Mouse (Mus musculus) forebrain, postnatal 0 days (tissue): ENCODE results near the gene Ddx19a. TPM values are rescaled to one million over a fixed set of nuclear protein-coding genes. Genes with fewer than 3 reads are reported as not detected.
"Not testable (repeated sequence)": the region's sequence is repeated elsewhere in the genome, so short reads cannot be mapped to it uniquely, and the experiment has no call there.

Experiments
- ATAC-seq: fragments of 200-750 bp; cut with Nextera tagmentation; 2 replicates; pipeline ENCODE4 v1.8.0; 2017; ENCODE audit warnings: mild to moderate bottlenecking, moderate library complexity
- DNase-seq: peaks from one replicate; pipeline ENCODE4 v3.0.0-alpha.2; 2015
- H3K27ac ChIP-seq: fragments of 300-500 bp; sonication (generic); 2 replicates; pipeline ENCODE4 v1.5.1; 2014; ENCODE audit warnings: low read depth, mild to moderate bottlenecking, antibody characterized with exemption, low read length, moderate library complexity, mixed read lengths
- H3K27me3 ChIP-seq: fragments of 300-500 bp; sonication (generic); 2 replicates; pipeline ENCODE4 v1.6.1; 2014; ENCODE audit warnings: mild to moderate bottlenecking, low read length, mixed read lengths; ENCODE audit not compliant: insufficient read depth
- H3K36me3 ChIP-seq: fragments of 300-500 bp; sonication (generic); 2 replicates; pipeline ENCODE4 v1.6.1; 2014; ENCODE audit warnings: mild to moderate bottlenecking, moderate library complexity; ENCODE audit not compliant: insufficient read depth
- H3K4me1 ChIP-seq: fragments of 300-500 bp; sonication (generic); 2 replicates; pipeline ENCODE4 v1.6.1; 2014; ENCODE audit warnings: antibody characterized with exemption; ENCODE audit not compliant: insufficient read depth
- H3K4me2 ChIP-seq: fragments of 300-500 bp; sonication (generic); 2 replicates; pipeline ENCODE4 v1.6.1; 2014; ENCODE audit warnings: low read depth, mild to moderate bottlenecking, moderate library complexity
- H3K4me3 ChIP-seq: fragments of 300-500 bp; sonication (generic); 2 replicates; pipeline ENCODE4 v1.5.1; 2014; ENCODE audit warnings: low read depth, low read length, mixed read lengths
- H3K9ac ChIP-seq: fragments of 300-500 bp; sonication (generic); 2 replicates; pipeline ENCODE4 v1.6.1; 2014; ENCODE audit warnings: mild to moderate bottlenecking
- H3K9me3 ChIP-seq: fragments of 300-500 bp; sonication (generic); 2 replicates; pipeline ENCODE4 v1.6.1; 2016; ENCODE audit warnings: low read length
- CTCF ChIP-seq: sonication (generic); IDR thresholded peaks from 2 replicates; pipeline ENCODE4 v1.5.1; 2016; ENCODE audit warnings: antibody characterized with exemption, control low read depth, low read depth
- WGBS: fragments of 180-500 bp; shearing (Covaris S2); extraction: QIAGEN DNeasy Blood & Tissue Kit; methylation state at CpG from one replicate; pipeline ENCODE4 v1.1.7; 2014; 5-methylcytosine and 5-hydroxymethylcytosine counted together
- microRNA-seq, 2 experiments: library from miRNA; unstranded; fragments of <30 nt; microRNA quantifications; one replicate each; pipeline ENCODE4; 2016
- polyA plus RNA-seq: library from polyadenylated mRNA; unstranded; fragments of >200 nt; fragmentation: Nextera tagmentation; extraction: Ambion mirVana; gene quantifications from 2 replicates; pipeline ENCODE4 v1.2.1, GENCODE M21; 2015
- total RNA-seq: library from RNA; depleted of rRNA; stranded (reverse); fragments of >200 nt; gene quantifications from 2 replicates; pipeline ENCODE4 v1.2.3, GENCODE M21; 2014; rRNA removed

Gene Ddx19a
- total and polyA plus RNA-seq, 2 experiments from 2014 or later = 15.0 to 44.3 TPM

DNA sequence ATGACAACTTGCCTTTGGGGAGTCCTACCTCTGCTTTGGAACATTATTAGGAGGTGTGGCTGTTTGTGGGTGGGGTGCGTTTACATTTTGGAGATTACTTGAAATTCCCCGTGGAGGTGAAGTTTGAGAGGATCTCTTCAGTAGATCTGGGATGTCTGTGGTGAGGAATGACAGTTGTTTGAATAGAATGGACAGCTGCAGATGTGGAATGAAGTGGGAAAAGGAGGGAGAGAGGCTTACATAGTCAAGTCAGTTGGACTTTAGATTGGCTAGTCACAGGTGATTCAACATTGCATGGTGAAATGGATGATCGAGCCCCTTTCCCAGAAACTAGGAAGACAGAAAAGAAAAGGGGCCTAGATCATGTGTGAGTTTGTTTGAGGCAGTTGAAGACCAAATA lies 65.2 kb downstream of the Ddx19a start:
- Histone ChIP-seq H3K27ac (no peak overlapping the region), H3K9me3 (no peaks in the 10 kb centered on the region), H3K36me3 (0 out of 2 replicates have a peak, but pooled peaks cover 4% of the 10 kb centered on the region), H3K4me3 (no peak overlapping the region), H3K27me3 (no peaks in the 10 kb centered on the region), H3K4me1 (no peaks in the 10 kb centered on the region), H3K9ac (no peak overlapping the region), H3K4me2 (no peak overlapping the region)
- WGBS = 95% methylated on average over 3 of the region's 3 CpGs
- DNase-seq = no peak
- no peak for ATAC-seq
- TF ChIP-seq CTCF = no peak

DNA sequence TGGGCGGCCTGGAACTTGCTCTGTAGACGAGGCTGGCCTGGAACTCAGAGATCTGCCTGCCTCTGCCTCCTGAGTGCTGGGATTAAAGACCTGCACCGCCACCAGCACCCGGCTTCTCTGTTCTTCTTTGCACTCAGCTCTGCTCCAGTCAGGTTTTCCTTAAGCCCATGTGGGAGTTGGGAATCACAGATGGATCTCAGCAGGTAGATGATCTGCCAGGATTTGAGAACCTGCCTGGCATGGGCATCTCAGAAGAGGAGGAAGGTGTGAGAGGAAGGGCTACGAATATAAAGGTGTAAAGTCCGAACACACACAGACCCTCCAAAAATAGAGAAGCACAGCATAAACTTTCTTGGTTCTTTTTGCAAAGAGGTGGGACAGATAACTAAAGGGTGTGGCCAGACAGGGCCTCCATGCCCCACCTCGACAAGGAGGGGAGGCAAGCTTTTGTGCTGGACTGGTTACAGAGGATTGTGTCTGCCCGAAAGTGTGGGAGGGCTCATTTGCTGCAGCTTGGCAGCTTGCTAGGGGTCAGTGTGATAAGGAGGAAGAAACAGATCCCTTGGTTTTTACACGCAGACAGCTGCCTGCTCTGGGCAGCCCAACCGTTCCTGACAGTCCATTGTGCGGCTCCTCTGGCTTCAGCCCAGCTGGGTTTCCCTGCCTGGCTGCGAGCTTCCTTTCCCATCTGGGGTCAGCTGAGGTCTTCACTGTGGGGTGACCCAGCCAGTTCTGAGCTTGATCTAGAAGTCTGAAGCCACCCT lies 66.2 kb downstream of the Ddx19a start:
- TF ChIP-seq CTCF = no peak
- DNase-seq = no peak
- H3K36me3 ChIP-seq = 0 out of 2 replicates have a peak, but pooled peaks cover 4% of the 10 kb centered on the region
- H3K4me2 ChIP-seq = no peak overlapping the region
- no peaks in the 10 kb centered on the region for H3K27me3 ChIP-seq
- no peaks in the 10 kb centered on the region for H3K4me1 ChIP-seq
- ATAC-seq = no peak; the same call in 1 of the 2 replicates
- H3K27ac ChIP-seq = no peak overlapping the region
- H3K9me3 ChIP-seq = no peaks in the 10 kb centered on the region
- WGBS = 76% methylated on average over 12 of the region's 12 CpGs
- H3K9ac ChIP-seq = no peak overlapping the region
- H3K4me3 ChIP-seq = no peak overlapping the region

DNA sequence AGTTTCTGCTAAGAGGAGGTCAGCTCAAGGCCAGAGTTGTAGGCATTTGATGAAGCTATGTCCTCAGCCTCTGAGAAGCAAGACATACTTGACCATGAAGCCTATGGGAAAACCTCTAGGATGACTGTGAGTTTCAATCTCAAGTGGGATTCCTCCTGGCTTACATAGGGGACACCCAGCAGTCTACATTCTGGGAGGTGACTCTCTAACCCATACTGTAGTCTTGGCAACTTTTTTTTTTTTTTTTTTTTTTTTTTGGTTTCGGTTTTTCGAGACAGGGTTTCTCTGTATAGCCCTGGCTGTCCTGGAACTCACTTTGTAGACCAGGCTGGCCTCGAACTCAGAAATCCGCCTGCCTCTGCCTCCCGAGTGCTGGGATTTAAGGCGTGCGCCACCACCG lies 67.9 kb downstream of the Ddx19a start:
- 93% methylated on average over 8 of the region's 8 CpGs for WGBS
- not testable (repeated sequence) for ATAC-seq, DNase-seq, H3K9me3 ChIP-seq, H3K4me2 ChIP-seq, H3K27ac ChIP-seq, H3K36me3 ChIP-seq, H3K27me3 ChIP-seq, H3K9ac ChIP-seq, H3K4me1 ChIP-seq, H3K4me3 ChIP-seq

DNA sequence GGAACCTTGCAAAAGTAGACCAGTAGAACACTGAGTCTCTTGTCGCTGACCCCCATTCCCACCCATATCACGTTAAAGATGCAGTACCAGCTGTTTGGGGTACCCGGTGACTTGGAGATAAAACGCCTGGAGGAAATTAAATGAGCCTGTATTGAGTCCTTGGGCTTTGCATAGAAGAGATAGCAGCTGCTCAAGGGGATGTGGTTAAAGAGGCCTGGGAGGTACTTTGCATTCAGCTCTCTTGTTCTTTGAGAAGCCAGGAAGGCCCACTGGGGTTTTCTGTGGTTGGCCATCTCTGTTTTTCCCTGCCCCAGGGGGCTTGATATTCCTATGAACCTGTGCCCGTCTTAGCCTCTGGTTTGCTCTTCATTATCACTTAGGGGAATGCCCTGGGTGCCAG lies 68.5 kb downstream of the Ddx19a start:
- Histone ChIP-seq H3K9me3 (no peaks in the 10 kb centered on the region), H3K36me3 (0 out of 2 replicates have a peak, but pooled peaks cover 4% of the 10 kb centered on the region), H3K27ac (no peak overlapping the region), H3K4me1 (no peaks in the 10 kb centered on the region), H3K4me2 (no peak overlapping the region), H3K9ac (no peak overlapping the region), H3K4me3 (no peak overlapping the region), H3K27me3 (no peaks in the 10 kb centered on the region)
- DNase-seq (no peak), ATAC-seq (no peak)
- 63% methylated on average over 5 of the region's 5 CpGs for WGBS
- no peak for TF ChIP-seq CTCF

DNA sequence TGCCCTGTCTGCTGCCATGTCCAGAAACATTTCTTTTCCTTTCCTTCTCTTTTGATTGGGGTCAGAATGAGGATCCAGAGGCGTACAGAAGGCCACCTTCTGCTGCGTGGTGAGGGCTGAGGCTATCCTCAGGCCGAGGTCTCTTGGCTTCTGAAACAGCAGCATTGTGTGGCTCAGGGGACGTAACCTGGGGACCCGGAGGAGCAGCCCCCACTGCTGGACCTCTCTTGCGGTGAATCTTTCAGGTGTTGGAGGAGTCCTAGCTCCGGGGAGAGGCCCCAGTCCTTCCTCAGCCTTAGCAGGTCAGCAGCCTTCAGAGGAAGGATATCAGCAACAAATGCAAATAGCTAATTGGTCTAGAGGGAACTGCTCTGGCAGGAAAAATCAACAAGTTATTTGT lies 69.2 kb downstream of the Ddx19a start:
- 87% methylated on average over 7 of the region's 7 CpGs for WGBS
- TF ChIP-seq CTCF = no peak

DNA sequence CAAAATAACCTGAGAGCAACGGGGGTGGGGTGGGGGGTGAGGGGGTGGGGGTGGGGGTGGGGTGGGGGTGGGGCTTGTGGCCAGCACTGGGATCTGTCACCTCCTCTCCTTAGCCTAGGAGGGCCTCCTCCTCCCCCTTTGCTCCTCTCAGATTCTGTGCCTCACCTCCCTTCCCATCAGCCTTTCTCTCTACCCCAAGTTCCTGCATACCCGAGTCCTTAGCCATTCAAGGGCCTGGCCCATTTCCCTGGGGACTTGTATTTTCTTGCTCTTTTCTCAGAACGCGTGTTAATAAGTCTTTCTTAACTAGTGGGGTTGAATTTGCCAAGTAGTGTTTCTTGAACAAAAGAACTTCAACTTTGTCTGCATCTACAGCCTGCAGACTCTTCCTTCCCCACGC lies 70.9 kb downstream of the Ddx19a start:
- no peak overlapping the region for H3K9ac ChIP-seq
- 44% methylated on average over 5 of the region's 5 CpGs for WGBS
- H3K27ac ChIP-seq = no peak overlapping the region
- H3K4me3 ChIP-seq = no peak overlapping the region
- H3K9me3 ChIP-seq = no peaks in the 10 kb centered on the region
- H3K4me1 ChIP-seq = peaks cover under 1% of the 10 kb centered on the region; the same call in 1 of the 2 replicates
- H3K4me2 ChIP-seq = no peak overlapping the region
- ATAC-seq = no peak
- no peak for TF ChIP-seq CTCF
- H3K36me3 ChIP-seq = 0 out of 2 replicates have a peak, but pooled peaks cover 4% of the 10 kb centered on the region
- DNase-seq = no peak
- H3K27me3 ChIP-seq = no peaks in the 10 kb centered on the region

More for the DNA sequence above, 69.2 kb downstream of the Ddx19a start:
- no peak overlapping the region for H3K4me3 ChIP-seq
- H3K36me3 ChIP-seq = 0 out of 2 replicates have a peak, but pooled peaks cover 4% of the 10 kb centered on the region
- no peak overlapping the region for H3K9ac ChIP-seq
- H3K27ac ChIP-seq = no peak overlapping the region
- no peaks in the 10 kb centered on the region for H3K9me3 ChIP-seq
- ATAC-seq = no peak
- H3K27me3 ChIP-seq = no peaks in the 10 kb centered on the region
- no peak for DNase-seq
- no peaks in the 10 kb centered on the region for H3K4me1 ChIP-seq
- H3K4me2 ChIP-seq = no peak overlapping the region

DNA sequence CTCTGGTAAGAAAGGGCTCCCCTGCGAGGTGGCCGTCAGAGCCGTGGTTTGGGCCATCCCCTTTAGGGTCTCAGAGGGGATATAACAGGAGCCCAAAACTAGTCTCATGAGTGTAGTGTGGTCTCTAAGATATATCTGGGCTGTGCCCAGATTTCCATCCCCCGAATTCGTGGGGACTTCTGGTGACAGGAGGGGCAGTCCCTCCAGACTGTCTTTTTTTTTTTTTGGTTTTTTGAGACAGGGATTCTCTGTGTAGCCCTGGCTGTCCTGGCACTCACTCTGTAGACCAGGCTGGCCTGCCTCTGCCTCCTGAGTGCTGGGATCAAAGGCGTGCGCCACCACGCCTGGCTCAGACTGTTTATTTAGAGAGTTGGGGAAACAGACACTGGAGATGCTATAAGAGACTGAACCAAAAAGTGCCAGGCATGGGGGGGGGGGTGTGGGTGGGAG lies 71.9 kb downstream of the Ddx19a start:
- Histone ChIP-seq H3K27ac (no peak overlapping the region), H3K4me3 (no peak overlapping the region), H3K9ac (no peak overlapping the region), H3K4me1 (peaks cover 10% of the 10 kb centered on the region), H3K36me3 (0 out of 2 replicates have a peak, but pooled peaks cover 3% of the 10 kb centered on the region), H3K4me2 (no peak overlapping the region), H3K9me3 (no peaks in the 10 kb centered on the region), H3K27me3 (no peaks in the 10 kb centered on the region)
- ATAC-seq (no peak), DNase-seq (no peak)
- WGBS = 87% methylated on average over 8 of the region's 8 CpGs
- TF ChIP-seq CTCF = no peak

Small RNA genes within 50 kb of the gene (microRNA-seq; reads per million reads assigned to microRNA genes)
- gene Gm24103 (0 reads per million in 2 experiments), gene Mir3473d (0.12 to 0.39 reads per million in 2 experiments)

Other genes with a start within 250 kb of the Ddx19a start
- 10.2 and 11.1 TPM in 2 replicates for gene Il34, start 191.9 kb downstream of the Ddx19a start, total RNA-seq
- gene Il34, start 191.9 kb downstream of the Ddx19a start, polyA plus RNA-seq = 8.8 and 9.1 TPM in 2 replicates
- 50.5 and 63.5 TPM in 2 replicates for gene Cog4, start 151.2 kb downstream of the Ddx19a start, total RNA-seq
- 35.2 and 45.3 TPM in 2 replicates for gene Cog4, start 151.2 kb downstream of the Ddx19a start, polyA plus RNA-seq
- gene Sf3b3, start 151.0 kb downstream of the Ddx19a start, total RNA-seq = 80.3 and 99.2 TPM in 2 replicates
- 52.9 and 64.8 TPM in 2 replicates for gene Sf3b3, start 151.0 kb downstream of the Ddx19a start, polyA plus RNA-seq
- gene Fuk, start 95.3 kb downstream of the Ddx19a start, total RNA-seq = 8.8 and 12.4 TPM in 2 replicates
- gene Fuk, start 95.3 kb downstream of the Ddx19a start, polyA plus RNA-seq = 3.5 and 4.5 TPM in 2 replicates
- gene St3gal2, start 77.9 kb downstream of the Ddx19a start, total RNA-seq = 27.4 and 30.7 TPM in 2 replicates
- gene St3gal2, start 77.9 kb downstream of the Ddx19a start, polyA plus RNA-seq = 16.0 and 22.1 TPM in 2 replicates
- gene Ddx19b, start 34.0 kb upstream of the Ddx19a start, total RNA-seq = 12.5 and 16.8 TPM in 2 replicates
- 4.9 and 5.5 TPM in 2 replicates for gene Ddx19b, start 34.0 kb upstream of the Ddx19a start, polyA plus RNA-seq
- gene Aars, start 35.3 kb upstream of the Ddx19a start, total RNA-seq = 79.3 and 106 TPM in 2 replicates
- gene Aars, start 35.3 kb upstream of the Ddx19a start, polyA plus RNA-seq = 67.4 and 74.5 TPM in 2 replicates
- 2.8 TPM in 1 of 2 replicates, not detected in the other for gene Exosc6, start 58.5 kb upstream of the Ddx19a start, total RNA-seq
- gene Exosc6, start 58.5 kb upstream of the Ddx19a start, polyA plus RNA-seq = not detected in 2 replicates
- gene Clec18a, start 94.6 kb upstream of the Ddx19a start, total RNA-seq = 0.33 and 0.38 TPM in 2 replicates
- gene Clec18a, start 94.6 kb upstream of the Ddx19a start, polyA plus RNA-seq = 0.42 and 0.54 TPM in 2 replicates
- 27.5 and 31.5 TPM in 2 replicates for gene Pdpr, start 96.8 kb upstream of the Ddx19a start, total RNA-seq
- gene Pdpr, start 96.8 kb upstream of the Ddx19a start, polyA plus RNA-seq = 5.8 and 9.3 TPM in 2 replicates